Mouse (Mus musculus): Measurements from ENCODE around the gene Snx25. TPM values are rescaled to one million over a fixed set of nuclear protein-coding genes. Genes with fewer than 3 reads are reported as not detected.

The Snx25 gene
- 20.8 and 24.5 TPM in 2 replicates for total RNA-seq (2015)
- 20.2 and 30.7 TPM in 2 replicates for total RNA-seq (2017)

DNA sequence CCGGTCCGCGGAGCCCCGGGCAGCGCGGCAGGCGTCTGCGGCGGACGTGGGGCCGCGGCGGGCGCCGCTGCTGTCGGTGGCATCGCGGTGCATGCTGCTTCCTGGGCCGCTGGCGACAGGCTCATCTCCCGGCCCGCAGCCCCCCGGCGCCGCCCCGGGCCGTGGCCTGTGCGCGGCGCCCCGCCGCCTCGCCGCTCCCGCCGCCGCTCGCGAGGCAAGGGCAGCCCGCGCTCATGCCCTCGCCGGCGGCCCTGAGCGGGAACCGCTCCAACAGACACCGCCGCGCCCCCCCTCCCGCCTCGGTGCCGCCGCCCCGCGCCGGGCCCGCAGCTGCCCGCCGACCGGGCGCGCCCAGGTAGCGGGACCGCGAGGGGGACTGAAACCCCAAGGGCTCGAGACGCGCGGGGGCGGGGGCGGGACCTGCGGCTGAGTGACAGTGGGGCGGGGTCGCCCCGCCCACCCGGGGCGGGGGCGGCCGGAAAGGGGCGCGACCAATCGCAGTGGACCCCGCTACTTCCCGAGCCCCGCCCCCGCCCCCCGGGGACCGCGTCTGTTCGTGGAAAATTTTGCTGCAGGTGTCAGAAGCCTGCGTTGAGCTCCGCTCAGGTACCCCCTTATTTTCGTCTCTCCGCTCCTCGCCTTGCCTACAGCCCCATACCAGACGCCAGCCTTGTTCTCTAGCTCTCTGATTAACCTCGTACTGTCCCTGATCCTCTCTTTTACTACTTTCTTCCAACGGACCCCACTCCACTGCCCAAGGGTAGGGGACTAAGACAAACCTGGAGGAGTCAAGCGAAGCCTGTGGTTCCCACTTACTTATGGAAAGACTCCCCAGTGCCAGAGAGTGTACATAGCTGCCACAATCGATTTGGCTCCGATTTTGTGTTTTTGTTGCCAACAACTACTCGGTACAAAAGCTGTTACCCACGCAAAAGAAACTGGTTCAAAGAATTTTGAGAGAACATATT, at the start of gene Snx25:
TSS of gene Snx25 (minus strand) at position 96 of the 968 bp plus-strand sequence.
- peak; percentile 86 for ATAC-seq (ENCODE audit: poor library complexity, severe bottlenecking)

DNA sequence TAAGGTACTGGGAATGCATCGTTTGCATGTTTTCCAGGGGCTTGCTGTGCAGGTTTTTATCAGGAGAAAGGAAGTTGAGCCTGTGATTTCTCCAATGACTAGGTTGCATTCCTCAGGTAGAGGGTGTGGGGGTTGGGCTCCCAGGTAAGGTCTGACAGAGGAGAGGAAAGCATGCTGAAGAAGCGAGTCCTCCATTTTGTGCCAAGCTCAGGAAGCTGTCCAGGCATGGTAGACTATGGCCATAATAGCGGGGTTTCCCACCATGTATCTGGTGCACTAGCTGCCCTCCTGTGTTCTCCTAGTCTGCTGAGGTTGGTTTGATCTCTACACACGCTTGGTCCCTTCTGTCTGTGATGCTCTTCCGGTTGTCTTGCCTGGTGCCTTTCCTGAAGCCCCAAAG, 45.7 kb upstream of the Snx25 start:
- no peak for ATAC-seq (ENCODE audit: poor library complexity, severe bottlenecking)

DNA sequence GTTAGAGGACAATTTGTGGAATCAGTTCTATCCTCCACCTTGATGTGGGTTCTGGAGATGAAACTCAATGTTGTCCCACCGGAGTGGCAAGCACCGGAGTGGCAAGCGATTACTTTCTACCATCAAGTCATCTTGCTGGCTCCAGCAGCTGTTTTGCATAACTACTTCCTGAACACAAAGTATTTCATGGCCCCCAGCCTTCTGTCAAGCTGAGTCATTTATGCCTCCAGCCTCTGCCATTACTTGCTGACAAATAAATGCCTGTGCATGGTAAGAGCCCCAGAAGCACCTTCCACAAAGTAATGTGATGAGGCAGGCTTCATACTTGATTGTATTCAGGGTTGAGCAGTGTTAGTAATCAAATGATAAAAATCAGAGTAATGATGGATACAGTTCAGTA, 44.9 kb upstream of the Snx25 start:
- ATAC-seq (ENCODE audit: poor library complexity, severe bottlenecking) = no peak

DNA sequence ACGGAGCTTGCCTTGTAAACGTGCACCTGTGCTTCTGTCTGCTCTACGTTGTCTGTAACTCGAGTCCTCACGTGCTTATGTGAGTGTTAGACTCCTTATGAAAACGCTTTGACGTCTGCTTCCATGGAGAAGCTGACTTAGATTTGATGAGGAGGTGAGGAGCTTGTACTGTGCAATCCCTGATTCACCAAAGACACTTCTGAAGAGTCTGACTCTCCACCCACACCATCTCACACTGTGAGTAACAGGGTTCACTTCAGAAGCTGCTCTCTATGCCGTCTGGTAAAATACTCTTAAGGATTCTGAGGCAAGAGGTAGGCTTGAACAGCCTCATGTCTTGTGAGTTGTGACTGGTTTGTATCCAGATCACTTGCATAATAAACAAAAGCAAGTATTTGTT, 41.1 kb upstream of the Snx25 start:
- no peak for ATAC-seq (ENCODE audit: poor library complexity, severe bottlenecking)

DNA sequence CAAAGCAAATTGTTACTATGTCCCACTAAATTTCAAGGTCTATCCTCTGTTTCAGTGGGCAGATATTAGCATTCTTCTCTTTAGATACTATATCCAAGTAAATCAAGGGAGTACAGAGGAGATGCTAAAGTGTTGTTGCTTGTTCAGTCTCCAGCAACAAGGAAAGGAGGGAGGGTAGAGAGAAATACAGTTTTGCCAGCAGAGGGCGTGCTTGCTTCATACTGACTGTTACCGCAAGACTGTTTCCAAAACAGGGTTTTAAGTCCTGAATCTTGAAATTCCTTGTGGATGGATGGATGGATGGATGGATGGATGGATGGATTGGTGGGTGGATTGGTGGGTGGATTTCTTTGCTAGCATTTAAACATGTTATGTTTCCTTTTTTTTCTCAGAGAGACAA, 33.4 kb upstream of the Snx25 start:
- peak; percentile 54 for ATAC-seq (ENCODE audit: poor library complexity, severe bottlenecking)

DNA sequence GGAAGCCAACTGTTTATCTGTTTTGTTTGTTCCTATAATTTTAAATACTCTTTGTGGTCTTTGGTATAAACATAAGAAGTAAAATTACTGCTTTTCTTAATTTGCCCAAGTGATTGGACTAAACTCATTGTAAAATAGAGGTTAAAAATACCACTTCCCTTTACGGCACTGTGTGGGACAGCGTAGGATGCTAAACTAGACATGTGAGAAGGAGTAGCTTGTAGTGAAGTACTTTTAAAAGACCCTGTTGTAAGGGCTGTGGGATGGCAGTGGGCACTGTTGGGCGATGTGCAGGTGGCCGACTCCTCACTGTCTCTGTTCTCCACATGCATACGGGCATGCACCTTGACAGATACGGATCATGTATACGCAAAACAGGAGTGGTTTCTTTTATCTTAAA, 28.2 kb upstream of the Snx25 start:
- ATAC-seq (ENCODE audit: poor library complexity, severe bottlenecking) = no peak

DNA sequence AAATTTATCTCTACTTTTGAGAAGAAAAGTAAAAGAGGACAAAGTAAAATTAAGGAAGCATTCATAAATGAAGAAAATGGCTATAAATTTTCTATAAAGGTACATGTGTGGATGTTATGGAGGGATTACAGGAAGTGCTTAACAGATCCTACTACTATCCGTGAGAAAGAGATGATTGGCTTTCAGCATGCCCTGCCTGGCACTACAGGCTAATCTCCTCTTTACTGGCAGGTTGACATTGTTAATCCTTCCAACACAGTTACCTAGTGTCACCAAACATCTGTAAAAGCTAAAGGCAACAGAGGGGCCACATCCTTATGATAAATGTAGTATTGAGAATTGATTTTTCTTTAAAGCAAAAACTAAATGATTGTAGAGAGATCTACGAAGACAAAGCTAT, 21.7 kb upstream of the Snx25 start:
- ATAC-seq (ENCODE audit: poor library complexity, severe bottlenecking) = no peak

DNA sequence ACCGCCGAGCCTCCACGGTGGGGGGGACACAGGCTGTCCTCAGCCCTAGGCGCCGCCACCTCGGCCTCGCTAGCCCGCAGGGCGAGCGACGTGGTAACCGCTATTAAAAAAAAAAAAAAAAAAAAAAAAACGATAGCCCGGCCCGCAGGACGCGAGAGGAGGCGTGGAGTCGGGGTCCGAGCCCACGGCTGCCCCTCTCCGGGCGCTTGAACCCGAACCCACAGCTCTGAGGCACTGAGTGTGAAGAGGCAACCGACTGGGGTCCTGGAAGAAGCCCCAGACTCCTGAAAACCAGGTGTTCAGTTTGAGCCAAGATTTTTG, 11.9 kb upstream of the Snx25 start:
- ATAC-seq (ENCODE audit: poor library complexity, severe bottlenecking) = no peak

DNA sequence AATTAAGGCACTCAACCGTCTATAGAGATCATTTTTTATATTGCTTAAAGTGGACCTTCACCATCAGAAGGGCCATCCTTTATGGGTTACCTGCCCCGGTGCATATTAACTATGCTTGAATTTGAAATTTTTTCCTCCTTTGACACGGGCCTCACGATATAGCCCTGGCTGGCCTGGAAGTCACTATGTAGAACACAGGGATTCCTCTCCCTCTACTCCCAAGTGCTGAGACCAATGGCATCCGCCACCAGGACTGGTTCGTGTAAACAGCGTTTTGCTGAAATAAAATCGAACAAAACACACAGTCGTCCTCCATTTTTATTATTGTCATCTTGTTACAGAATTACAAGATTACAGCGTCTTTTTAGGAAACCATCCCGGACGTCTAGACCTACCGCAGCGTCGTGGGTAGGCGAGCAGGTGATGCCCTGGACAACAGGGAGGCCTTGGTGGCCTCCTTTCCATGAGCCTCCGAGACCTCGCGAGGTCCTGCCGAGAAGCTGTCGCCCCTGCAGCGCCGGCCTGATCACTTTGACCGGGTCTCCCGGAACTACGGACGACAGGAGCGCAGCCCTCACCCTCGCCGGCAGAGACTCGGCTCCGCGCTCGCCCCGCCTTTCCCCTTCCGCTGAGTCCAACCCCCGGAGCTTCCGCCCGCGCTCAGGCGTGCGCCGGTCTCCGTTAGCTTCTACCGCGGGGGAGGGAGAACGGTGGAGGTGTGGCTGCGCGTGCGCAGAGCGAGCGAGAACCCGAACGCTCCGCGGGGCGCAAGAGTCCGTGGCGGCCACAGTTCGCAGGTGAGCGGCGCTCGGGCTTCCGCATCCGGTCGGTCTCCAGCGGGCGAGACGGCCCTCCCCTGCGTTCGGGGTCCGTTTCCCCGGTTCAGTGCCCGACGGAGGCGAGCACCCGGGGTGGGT, 11.3 kb upstream of the Snx25 start:
- peak; percentile 99 for ATAC-seq (ENCODE audit: poor library complexity, severe bottlenecking)

DNA sequence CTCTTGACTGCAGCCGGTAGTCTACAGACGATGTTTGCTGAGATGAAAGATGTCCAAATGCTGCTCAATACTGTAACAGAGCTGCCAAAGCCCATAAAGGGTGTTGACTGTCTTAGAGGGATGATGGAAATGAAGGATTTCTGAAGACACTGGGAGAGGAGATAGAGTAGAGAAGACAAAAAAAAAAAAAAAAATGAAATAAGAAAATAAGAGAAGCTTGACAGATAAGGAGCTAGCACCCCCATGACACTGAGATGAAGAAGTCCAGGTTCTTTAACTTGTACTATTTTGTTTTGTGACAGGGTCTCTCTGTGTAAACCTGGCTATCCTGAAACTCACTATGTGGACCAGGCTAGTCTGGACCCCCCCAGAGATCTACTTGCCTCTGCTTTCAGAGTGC, 1.1 kb upstream of the Snx25 start:
- no peak for ATAC-seq (ENCODE audit: poor library complexity, severe bottlenecking)

DNA sequence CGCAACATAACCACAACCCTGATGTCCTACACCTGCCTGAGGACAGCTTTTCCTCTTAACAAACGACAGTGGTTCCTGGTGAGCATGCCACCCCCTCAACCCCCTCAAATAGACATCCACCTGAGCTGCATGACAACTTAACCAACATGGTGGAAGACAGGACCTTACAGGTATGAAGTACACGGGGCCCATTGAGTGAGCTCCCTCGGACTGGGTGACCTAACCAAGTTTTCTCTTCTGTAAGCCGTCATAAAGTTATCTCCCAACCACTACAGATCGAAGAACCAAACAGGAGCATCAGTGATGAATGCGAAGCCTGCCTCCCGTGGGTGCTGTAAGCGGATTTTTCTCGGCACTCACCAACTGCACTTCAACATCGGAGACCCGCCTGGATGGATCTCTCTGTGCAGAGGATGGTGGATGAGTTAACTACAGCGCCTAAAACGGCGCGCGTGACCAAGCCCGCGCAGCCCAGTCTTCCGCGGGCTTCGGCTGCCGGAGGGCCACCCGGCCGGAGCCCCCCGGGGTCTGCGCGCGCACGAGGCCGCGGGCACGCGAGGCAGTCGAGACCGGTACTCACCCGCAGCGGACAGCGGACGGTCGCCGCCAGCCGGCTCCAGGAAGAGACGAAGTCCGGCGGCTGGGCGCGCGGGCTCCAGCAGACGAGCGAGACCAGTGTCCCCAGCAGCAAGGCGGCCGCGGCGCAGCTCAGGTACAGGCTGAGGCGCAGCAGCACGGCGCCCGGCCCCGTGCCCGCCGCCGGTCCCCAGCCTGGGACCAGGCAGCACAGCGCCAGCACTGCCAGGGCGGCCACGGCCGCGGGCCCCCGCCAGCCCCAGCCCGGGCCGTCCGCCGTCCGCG, 527 bp downstream of the Snx25 start, which contains the start of gene Cfap97:
TSS of gene Cfap97 (plus strand) at position 570 of the 861 bp plus-strand sequence.
- ATAC-seq (ENCODE audit: poor library complexity, severe bottlenecking) = peak; percentile 47

DNA sequence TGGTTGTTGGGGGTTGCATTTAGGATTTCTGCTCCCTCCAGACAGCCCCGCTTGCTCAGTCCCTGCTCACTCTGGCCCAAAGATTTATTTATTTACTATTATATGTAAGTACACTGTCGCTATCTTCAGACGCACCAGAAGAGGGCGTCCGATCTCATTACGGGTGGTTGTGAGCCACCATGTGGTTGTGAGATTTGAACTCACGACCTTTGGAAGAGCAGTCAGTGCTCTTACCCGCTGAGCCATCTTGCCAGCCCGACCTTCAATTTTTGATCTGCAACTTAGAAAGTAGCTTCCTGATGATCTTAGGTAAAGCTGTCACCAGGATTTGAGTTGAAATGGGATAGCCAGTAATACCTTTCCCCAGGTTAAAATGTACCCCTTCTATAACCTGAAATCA, 2.2 kb downstream of the Snx25 start:
- no peak for ATAC-seq (ENCODE audit: poor library complexity, severe bottlenecking)

DNA sequence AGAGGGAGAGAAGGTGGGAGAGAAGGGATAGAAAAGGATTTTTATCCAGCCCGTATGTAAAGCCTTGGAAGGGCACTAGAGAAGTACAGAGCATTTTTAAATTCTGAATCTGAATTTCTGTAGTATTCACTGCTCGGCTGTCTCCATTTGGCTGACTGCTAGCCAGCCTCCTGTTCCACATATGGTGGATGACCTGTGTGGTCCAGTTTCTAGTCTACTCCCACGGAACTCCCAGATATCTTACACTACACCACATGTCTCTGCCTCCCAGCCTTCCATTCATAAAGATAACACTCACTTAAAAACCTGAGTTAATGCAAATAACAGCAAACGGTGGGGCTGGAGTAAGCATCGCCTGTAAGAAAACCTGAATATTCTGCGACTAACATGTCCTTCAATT, 2.7 kb downstream of the Snx25 start:
- ATAC-seq (ENCODE audit: poor library complexity, severe bottlenecking) = no peak

DNA sequence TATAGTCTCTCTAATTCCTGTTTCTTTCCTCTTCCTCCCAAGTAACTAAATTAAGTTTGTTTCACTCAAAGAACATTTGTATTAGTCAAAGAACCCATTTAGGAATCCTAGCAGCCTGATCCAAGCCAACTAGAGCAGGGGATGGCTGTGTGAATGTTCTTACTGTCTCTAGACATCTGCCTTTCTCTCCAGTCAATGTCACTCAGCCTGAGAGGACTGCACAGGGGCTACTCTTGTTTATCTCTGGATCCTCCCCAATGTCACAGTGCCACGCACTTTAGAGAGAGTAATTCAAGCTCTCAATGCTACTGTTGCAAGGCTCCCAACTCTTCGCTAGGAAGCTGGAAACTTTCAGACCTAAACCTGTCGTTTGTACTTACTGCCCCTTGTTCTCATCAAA, 5.8 kb downstream of the Snx25 start:
- ATAC-seq (ENCODE audit: poor library complexity, severe bottlenecking) = no peak

DNA sequence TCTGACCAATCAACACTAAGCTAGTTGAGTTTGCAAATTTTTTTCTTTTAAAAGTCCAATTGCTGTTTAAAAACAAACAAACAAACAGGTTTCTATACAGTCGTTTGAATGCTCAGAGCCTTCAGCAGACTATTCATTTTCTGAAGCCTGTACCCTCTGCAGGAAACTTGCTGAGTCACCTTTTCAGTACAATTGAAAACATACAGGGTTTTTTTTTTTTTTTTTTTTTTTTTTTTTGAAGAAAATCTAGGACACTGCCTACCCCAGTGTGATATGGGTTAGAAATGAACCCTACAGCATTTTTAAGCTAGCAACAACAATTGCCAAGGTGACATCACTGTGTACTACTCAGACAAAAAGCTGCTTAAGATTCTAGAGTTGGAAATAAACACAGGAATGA, 8.0 kb downstream of the Snx25 start:
- no peak for ATAC-seq (ENCODE audit: poor library complexity, severe bottlenecking)

DNA sequence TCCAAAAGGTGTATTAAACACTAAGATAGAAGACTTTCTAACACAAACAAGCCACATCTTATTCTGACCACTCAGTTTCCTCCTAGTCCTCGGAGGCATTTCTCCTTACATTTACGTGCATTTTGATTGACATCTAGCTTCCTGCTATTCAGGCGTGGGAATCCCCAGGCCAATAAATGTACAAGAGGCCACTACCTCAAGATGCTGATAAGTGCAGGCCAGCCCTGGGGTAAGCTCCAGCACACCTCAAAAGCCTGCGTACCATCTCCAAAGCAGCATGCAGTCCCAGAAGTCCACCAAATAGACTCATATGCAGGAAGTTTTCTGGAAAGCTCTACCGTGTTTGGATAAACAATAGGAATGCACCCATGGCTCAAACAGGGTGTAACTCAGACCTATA, 8.5 kb downstream of the Snx25 start:
- ATAC-seq (ENCODE audit: poor library complexity, severe bottlenecking) = no peak

DNA sequence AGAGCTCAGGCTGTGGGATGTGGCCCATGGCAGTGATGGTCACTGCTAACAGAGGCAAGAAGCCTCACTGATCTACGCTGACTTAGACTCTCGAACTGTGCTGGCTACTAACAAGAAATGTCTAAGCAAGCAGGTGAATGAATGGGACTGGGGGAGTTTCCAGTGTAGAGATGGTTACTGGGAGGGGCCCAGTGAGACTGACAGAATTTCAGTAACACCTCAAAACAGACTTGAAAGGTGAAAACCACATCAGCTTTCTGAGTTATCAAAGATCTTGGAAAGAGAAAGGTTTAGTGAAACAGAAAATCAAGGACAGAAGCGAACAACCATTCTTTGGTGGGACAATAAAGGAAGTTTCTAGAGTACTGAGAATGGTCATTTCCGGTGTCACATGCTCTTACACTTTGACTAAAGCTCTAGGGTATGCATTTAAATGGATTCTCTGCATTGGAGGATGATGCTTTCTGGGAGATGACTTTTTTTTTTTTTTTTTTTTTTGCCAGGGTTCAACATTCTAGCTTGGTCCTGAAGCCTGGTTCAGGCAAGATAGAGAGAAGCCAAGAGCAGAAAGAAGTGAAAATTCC, 9.4 kb downstream of the Snx25 start:
- ATAC-seq (ENCODE audit: poor library complexity, severe bottlenecking) = no peak

DNA sequence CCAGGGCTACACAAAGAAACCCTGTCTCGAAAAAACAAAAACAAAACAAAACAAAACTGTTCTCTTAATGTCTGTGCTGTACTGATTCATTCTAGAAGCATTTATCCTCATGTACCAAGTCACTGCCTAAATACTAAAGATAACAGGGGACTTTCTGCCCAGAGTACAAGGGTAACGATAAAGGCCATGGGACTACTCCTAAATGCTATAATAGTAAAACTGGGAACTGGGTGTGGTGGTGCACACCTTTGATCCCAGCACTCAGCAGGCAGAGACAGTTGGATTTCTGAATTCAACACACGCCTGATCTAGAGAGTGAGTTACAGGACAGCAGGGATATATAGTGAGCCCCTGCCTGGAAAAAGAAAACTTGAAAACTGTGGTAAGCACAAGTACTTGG, 10.3 kb downstream of the Snx25 start:
- ATAC-seq (ENCODE audit: poor library complexity, severe bottlenecking) = no peak

DNA sequence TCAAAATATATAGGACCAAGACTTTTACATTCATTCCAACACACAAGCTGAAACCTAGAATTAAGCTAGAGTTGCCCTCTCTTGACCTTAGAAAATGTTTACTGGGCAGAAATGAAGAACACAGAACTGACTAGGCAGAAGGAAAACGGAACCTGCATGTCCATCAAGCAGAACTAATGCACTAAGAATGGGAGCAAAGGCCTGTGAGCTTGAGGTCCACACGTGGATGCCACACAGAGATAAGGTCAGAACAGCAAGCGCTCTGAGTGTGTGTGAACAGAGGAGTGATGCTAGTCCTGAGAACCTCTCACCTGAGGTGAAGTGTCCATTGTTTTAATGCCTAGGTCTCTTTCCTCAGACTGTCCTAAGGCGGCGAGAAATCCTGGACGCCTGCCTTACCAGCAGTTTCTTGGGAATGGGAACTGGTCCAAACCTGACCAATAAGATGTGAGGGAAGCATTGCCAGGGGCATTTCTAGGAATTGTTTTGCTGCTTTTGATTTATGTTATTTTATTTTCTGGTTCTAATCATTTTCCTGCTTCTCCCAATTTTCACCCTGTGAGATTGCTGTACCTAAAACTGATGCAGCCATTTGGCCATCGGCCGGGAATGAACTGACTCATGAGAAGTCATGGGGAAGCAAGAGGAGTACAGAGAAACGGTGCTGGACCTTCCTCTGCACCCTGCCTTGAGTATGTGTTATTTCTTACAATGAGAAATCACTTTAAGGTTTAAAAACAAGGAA, 11.4 kb downstream of the Snx25 start:
- ATAC-seq (ENCODE audit: poor library complexity, severe bottlenecking) = no peak
